Mouse (Mus musculus) 3T3-L1 (cell line): ENCODE data around the gene Vstm4.
A peak's percentile ranks its signal among the peaks of the same experiment; 100 is the strongest.

Source experiments
- DNase-seq: peaks from one replicate; pipeline ENCODE4 v3.0.0-alpha.2; 2015; ENCODE audit warnings: low read depth, low spot score

Gene Vstm4

GRCm38 (mm10) chr14:32947512-32947911, 91.0 kb downstream of the Vstm4 start:
- no peak for DNase-seq

- no peak for DNase-seq
Observed at GRCm38 (mm10) chr14:32950312-32951301, 94.1 kb downstream of the Vstm4 start.

GRCm38 (mm10) chr14:32956486-32956885, 99.9 kb downstream of the Vstm4 start:
- DNase-seq: no peak

DNA sequence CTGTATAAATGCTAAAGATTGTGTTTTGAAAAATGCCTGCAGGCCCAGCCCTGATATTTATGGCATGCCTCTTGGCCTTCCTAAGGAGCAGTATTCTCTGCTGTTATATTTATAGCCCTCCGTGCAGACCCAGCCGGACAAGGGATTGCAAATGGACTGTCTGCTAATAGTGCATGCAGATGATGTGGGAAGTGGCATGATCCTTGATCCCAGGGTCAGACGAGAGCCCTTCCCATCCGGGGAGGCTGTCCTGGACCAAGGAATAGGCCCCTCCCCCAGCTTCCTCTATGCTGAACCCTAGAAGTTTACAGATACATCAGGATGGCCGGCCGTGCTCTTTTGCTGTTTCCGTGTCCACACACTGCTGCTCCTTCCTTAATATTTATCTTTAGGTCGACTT, 102.1 kb downstream of the Vstm4 start:
- no peak for DNase-seq

- peak; percentile 31 for DNase-seq
Observed at GRCm38 (mm10) chr14:32960481-32960880, 103.9 kb downstream of the Vstm4 start.

- no peak for DNase-seq
Observed at GRCm38 (mm10) chr14:32964742-32965141, 108.2 kb downstream of the Vstm4 start.

- no peak for DNase-seq
Observed at GRCm38 (mm10) chr14:32970700-32971099, 114.1 kb downstream of the Vstm4 start.

GRCm38 (mm10) chr14:32984176-32984738, 127.7 kb downstream of the Vstm4 start:
- DNase-seq: no peak

- DNase-seq: no peak
Observed at GRCm38 (mm10) chr14:32986659-32987058, 130.1 kb downstream of the Vstm4 start.
